Mouse (Mus musculus): ENCODE data around the gene Ngrn. TPM values are rescaled to one million over a fixed set of nuclear protein-coding genes. Genes with fewer than 3 reads are reported as not detected.

The Ngrn gene
- total and polyA plus RNA-seq, 3 experiments: 28.3 to 43.2 (median 32.1) TPM

- peaks cover 25 to 41% of the 10 kb centered on the region in 2 experiments for H3K4me1 ChIP-seq (ENCODE audit: control insufficient read depth in 1 of 2, insufficient read depth in 2 of 2)
- dilution Hi-C loops (cut with MboI; ENCODE audit: extremely low pct_ligation_motif_present, extremely low pct_unique_long_range_greater_than_20kb, low sequenced_read_pairs): no loop called here
- H3K27ac ChIP-seq (ENCODE audit: insufficient read depth, low read depth): no peak overlapping the region
- H3K9ac ChIP-seq (ENCODE audit: insufficient read depth, low read depth): no peak overlapping the region
- no peaks in the 10 kb centered on the region for H3K27me3 ChIP-seq (replicated peaks)
- no peak overlapping the region for H3K4me3 ChIP-seq (replicated peaks in 1 of 3; ENCODE audit: low read depth in 2 of 3, low read length in 2 of 3, poor library complexity in 1 of 3)
- TF ChIP-seq POLR2AphosphoS2 (IDR thresholded peaks at IDR 0.05; ENCODE audit: low read depth, low read length): no peak
- no peak for TF ChIP-seq USF1 (IDR thresholded peaks at IDR 0.05; ENCODE audit: low read depth, low read length)
- TF ChIP-seq BHLHE40 (IDR thresholded peaks at IDR 0.05; ENCODE audit: low read depth, low read length): no peak
- no peak for TF ChIP-seq ZMIZ1 (IDR thresholded peaks at IDR 0.05; ENCODE audit: low read depth, low read length)
- no peak for TF ChIP-seq MEF2A (IDR thresholded peaks at IDR 0.05; ENCODE audit: borderline replicate concordance, low read depth, low read length)
- no peak for TF ChIP-seq SIN3A (IDR thresholded peaks at IDR 0.05; ENCODE audit: low read length)
- no peak for TF ChIP-seq MXI1 (IDR thresholded peaks at IDR 0.05; ENCODE audit: low read depth, low read length)
- TF ChIP-seq PAX5 (IDR thresholded peaks at IDR 0.05; ENCODE audit: low read length): no peak
- no peak for TF ChIP-seq POLR2A (IDR thresholded peaks at IDR 0.05; ENCODE audit: low read depth, low read length)
- TF ChIP-seq KAT2A (IDR thresholded peaks at IDR 0.05; ENCODE audit: insufficient replicate concordance, low read length): no peak
- TF ChIP-seq GABPA (IDR thresholded peaks at IDR 0.05; ENCODE audit: insufficient replicate concordance, low read depth, low read length): no peak
- TF ChIP-seq MAX (IDR thresholded peaks at IDR 0.05; ENCODE audit: low read length): no peak
- TF ChIP-seq ELF1 (IDR thresholded peaks at IDR 0.05; ENCODE audit: low read depth, low read length): no peak
- no peak for TF ChIP-seq TCF12 (IDR thresholded peaks at IDR 0.05; ENCODE audit: low read depth, low read length)
- TF ChIP-seq MAFK (IDR thresholded peaks at IDR 0.05; ENCODE audit: insufficient replicate concordance, low read length): no peak
- TF ChIP-seq JUN (IDR thresholded peaks at IDR 0.05; ENCODE audit: insufficient read depth, low read depth, low read length): no peak
- no peak for TF ChIP-seq UBTF (IDR thresholded peaks at IDR 0.05; ENCODE audit: low read depth, low read length)
- TF ChIP-seq JUND (conservative IDR thresholded peaks at IDR 0.05; ENCODE audit: low read depth, low read length): no peak
- no peak for TF ChIP-seq ETS1 (conservative IDR thresholded peaks at IDR 0.05; ENCODE audit: low read depth, low read length)
- in situ Hi-C loops (cut with MboI; ENCODE audit: low pct_ligation_motif_present, low pct_unique_long_range_greater_than_20kb, low sequenced_read_pairs): no loop called here
- H3K79me2 ChIP-seq (replicated peaks; ENCODE audit: control insufficient read depth, extremely low read depth, insufficient read depth, poor library complexity, severe bottlenecking): peaks cover 11% of the 10 kb centered on the region
- H3K4me2 ChIP-seq (ENCODE audit: insufficient read depth, low read depth, poor library complexity, severe bottlenecking): no peak overlapping the region
- H3K36me3 ChIP-seq (replicated peaks in 1 of 2; ENCODE audit: control insufficient read depth in 1 of 2, insufficient read depth in 1 of 2, low read length in 1 of 2): peaks cover 64 to 68% of the 10 kb centered on the region in 2 experiments
- no peak for DNase-seq (ENCODE audit: extremely low read depth)
- no peaks in the 10 kb centered on the region for H3K9me3 ChIP-seq (replicated peaks; ENCODE audit: low read length)
Measured at GRCm38 (mm10) chr7:80216566-80216965, 44.4 kb upstream of the Ngrn start.

GRCm38 (mm10) chr7:80218666-80219065 lies 42.3 kb upstream of the Ngrn start:
- Histone ChIP-seq H3K4me1 (ENCODE audit: control insufficient read depth in 1 of 2, insufficient read depth in 2 of 2) (peaks cover 14 to 23% of the 10 kb centered on the region in 2 experiments), H3K4me2 (ENCODE audit: insufficient read depth, low read depth, poor library complexity, severe bottlenecking) (no peak overlapping the region), H3K4me3 (replicated peaks in 1 of 3; ENCODE audit: low read depth in 2 of 3, low read length in 2 of 3, poor library complexity in 1 of 3) (no peak overlapping the region), H3K27me3 (replicated peaks) (no peaks in the 10 kb centered on the region), H3K79me2 (replicated peaks; ENCODE audit: control insufficient read depth, extremely low read depth, insufficient read depth, poor library complexity, severe bottlenecking) (no peaks in the 10 kb centered on the region), H3K9me3 (replicated peaks; ENCODE audit: low read length) (no peaks in the 10 kb centered on the region), H3K27ac (ENCODE audit: insufficient read depth, low read depth) (no peak overlapping the region), H3K36me3 (replicated peaks in 1 of 2; ENCODE audit: control insufficient read depth in 1 of 2, insufficient read depth in 1 of 2, low read length in 1 of 2) (peaks cover 66 to 72% of the 10 kb centered on the region in 2 experiments), H3K9ac (ENCODE audit: insufficient read depth, low read depth) (no peak overlapping the region)
- dilution Hi-C loops (cut with MboI; ENCODE audit: extremely low pct_ligation_motif_present, extremely low pct_unique_long_range_greater_than_20kb, low sequenced_read_pairs) (no loop called here), in situ Hi-C loops (cut with MboI; ENCODE audit: low pct_ligation_motif_present, low pct_unique_long_range_greater_than_20kb, low sequenced_read_pairs) (no loop called here)
- no peak for DNase-seq (ENCODE audit: extremely low read depth)
- TF ChIP-seq USF2 (conservative IDR thresholded peaks at IDR 0.05; ENCODE audit: low read depth, low read length) (no peak), ZNF384 (IDR thresholded peaks at IDR 0.05; ENCODE audit: low read depth, low read length) (no peak), MAX (IDR thresholded peaks at IDR 0.05; ENCODE audit: low read length) (no peak)
